Mouse (Mus musculus) intestine, embryonic 15.5 days (tissue): Measurements from ENCODE around the gene Slc38a10. TPM values are rescaled to one million over a fixed set of nuclear protein-coding genes. Genes with fewer than 3 reads are reported as not detected.

Experiments used
- ATAC-seq: fragments of 200-750 bp; cut with Nextera tagmentation; 2 replicates; pipeline ENCODE4 v1.8.0; 2017; ENCODE audit warnings: moderate TSS enrichment, moderate library complexity
- H3K27ac ChIP-seq: fragments of 300-500 bp; sonication (generic); 2 replicates; pipeline ENCODE4 v1.5.1; 2015; ENCODE audit warnings: mild to moderate bottlenecking, inconsistent platforms
- H3K27me3 ChIP-seq: fragments of 300-500 bp; sonication (generic); replicated peaks from 2 replicates; pipeline ENCODE4 v1.6.1; 2015; ENCODE audit warnings: inconsistent platforms
- H3K36me3 ChIP-seq: fragments of 300-500 bp; sonication (generic); 2 replicates; pipeline ENCODE4 v1.6.1; 2015; ENCODE audit warnings: inconsistent platforms
- H3K4me1 ChIP-seq: fragments of 300-500 bp; sonication (generic); replicated peaks from 2 replicates; pipeline ENCODE4 v1.6.1; 2015; ENCODE audit warnings: inconsistent platforms
- H3K4me2 ChIP-seq: fragments of 300-500 bp; sonication (generic); replicated peaks from 2 replicates; pipeline ENCODE4 v1.6.1; 2015; ENCODE audit warnings: mild to moderate bottlenecking, inconsistent platforms
- H3K4me3 ChIP-seq: fragments of 300-500 bp; sonication (generic); replicated peaks from 2 replicates; pipeline ENCODE4 v1.5.1; 2015; ENCODE audit warnings: inconsistent platforms
- H3K9ac ChIP-seq: fragments of 300-500 bp; sonication (generic); 2 replicates; pipeline ENCODE4 v1.6.1; 2015; ENCODE audit warnings: inconsistent platforms
- H3K9me3 ChIP-seq: fragments of 300-500 bp; sonication (generic); 2 replicates; pipeline ENCODE4 v1.6.1; 2016; ENCODE audit warnings: inconsistent platforms
- WGBS: fragments of 180-500 bp; shearing (Covaris S2); methylation state at CpG from one replicate; pipeline ENCODE4 v1.1.7; 2015; 5-methylcytosine and 5-hydroxymethylcytosine counted together
- polyA plus RNA-seq: library from polyadenylated mRNA; unstranded; fragments of >200 nt; fragmentation: Nextera tagmentation; extraction: Ambion mirVana; gene quantifications from 2 replicates; pipeline ENCODE4 v1.2.1, GENCODE M21; 2015

The Slc38a10 gene
- polyA plus RNA-seq: 81.8 and 88.2 TPM in 2 replicates

DNA sequence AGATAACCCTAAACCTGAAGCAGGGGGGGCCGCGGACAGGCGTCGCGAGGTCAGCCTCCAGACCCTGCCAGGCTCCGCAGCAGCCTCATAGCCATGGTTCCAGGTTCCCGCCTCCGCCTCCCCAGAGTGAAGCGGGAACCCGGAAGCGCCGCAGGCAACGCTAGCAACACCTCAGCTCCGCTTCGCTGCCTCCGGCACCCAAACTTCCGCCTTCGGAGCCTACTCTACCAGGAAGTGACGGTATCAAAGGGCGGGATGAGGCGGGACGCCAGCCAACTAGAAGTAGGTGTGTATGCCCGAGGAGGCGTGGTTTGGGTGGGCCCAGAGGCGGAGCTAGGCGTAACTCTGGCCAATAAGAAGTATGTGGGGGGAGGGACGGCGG, at the start of gene Slc38a10:
TSS of gene Slc38a10 (minus strand) at position 234 of the 382 bp plus-strand sequence.
- Histone ChIP-seq H3K4me2 (peak within 1 kb of the TSS; percentile 77), H3K9ac (peak within 1 kb of the TSS; percentile 78), H3K27ac (peak within 1 kb of the TSS; percentile 85), H3K4me3 (peak within 1 kb of the TSS; percentile 79), H3K27me3 (no peaks in the 10 kb centered on the region), H3K4me1 (peaks cover 9% of the 10 kb centered on the region), H3K36me3 (no peaks in the 10 kb centered on the region), H3K9me3 (no peaks in the 10 kb centered on the region)
- under 1% methylated on average over 28 of the region's 28 CpGs for WGBS
- peak; percentile 97 for ATAC-seq

GRCm38 (mm10) chr11:120200621-120201020, 49.5 kb upstream of the Slc38a10 start:
- Histone ChIP-seq H3K9ac (no peak overlapping the region), H3K27ac (no peak overlapping the region), H3K27me3 (no peaks in the 10 kb centered on the region), H3K4me3 (no peak overlapping the region), H3K36me3 (no peaks in the 10 kb centered on the region), H3K4me1 (peaks cover 8% of the 10 kb centered on the region; the same call in 1 of the 2 replicates), H3K9me3 (no peaks in the 10 kb centered on the region), H3K4me2 (no peak overlapping the region)
- WGBS: 61% methylated on average over 6 of the region's 6 CpGs
- ATAC-seq: no peak

DNA sequence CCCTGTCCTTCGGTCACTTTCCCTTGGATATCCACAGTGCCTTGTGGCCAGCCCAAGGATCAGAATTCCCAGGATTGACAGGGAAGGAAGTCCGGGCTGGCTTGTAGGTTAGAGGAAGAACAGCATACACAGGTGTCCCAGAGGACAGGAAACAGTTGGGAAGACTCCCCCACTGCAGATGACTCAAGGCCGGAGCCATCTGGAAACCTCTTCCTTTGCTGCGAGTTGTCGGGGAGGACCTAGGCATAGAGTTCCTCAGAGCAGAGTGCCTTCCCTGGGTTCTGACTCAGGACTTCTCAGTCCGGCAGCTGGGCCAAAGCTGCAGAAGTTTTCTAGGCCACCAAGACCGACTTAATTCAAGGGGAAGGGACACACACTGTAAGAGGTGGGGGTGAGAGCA, 48.6 kb upstream of the Slc38a10 start:
- no peaks in the 10 kb centered on the region for H3K27me3 ChIP-seq
- no peak overlapping the region for H3K4me3 ChIP-seq
- no peaks in the 10 kb centered on the region for H3K9me3 ChIP-seq
- H3K4me1 ChIP-seq: peaks cover 8% of the 10 kb centered on the region; the same call in 1 of the 2 replicates
- H3K9ac ChIP-seq: no peak overlapping the region
- 0 out of 2 replicates have a peak overlapping the region, but pooled peaks have one; percentile 22 for H3K27ac ChIP-seq
- 51% methylated on average over 7 of the region's 7 CpGs for WGBS
- 0 out of 2 replicates have a peak, but pooled peaks have one; percentile 26 for ATAC-seq
- no peaks in the 10 kb centered on the region for H3K36me3 ChIP-seq
- H3K4me2 ChIP-seq: no peak overlapping the region

DNA sequence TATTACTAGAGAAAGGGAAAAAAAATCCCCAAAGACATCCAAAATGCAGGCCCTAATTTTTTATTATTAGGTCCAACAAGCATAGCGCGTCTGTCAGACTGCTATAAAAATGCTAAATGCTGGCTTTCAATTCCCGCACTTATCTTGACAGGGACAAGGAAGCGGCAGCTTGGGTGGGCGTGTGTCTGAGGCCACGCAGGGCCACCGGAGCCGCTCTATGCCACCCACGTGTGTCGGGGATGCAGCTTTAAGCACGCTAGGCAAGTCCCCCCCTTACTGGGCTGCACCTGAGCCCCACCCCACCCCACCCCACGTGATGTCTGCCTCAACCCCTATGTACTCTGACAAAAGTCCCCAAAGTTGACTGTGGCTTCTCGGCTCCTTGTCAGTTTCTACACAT, 47.7 kb upstream of the Slc38a10 start:
- H3K27me3 ChIP-seq: no peaks in the 10 kb centered on the region
- peak; percentile 51 for ATAC-seq
- 16% methylated on average over 13 of the region's 13 CpGs for WGBS

GRCm38 (mm10) chr11:120190526-120191412, 39.6 kb upstream of the Slc38a10 start:
- Histone ChIP-seq H3K9me3 (no peaks in the 10 kb centered on the region), H3K4me2 (peak overlapping the region; percentile 79), H3K9ac (peak overlapping the region; percentile 40), H3K27ac (peak overlapping the region; percentile 85), H3K27me3 (no peaks in the 10 kb centered on the region), H3K4me1 (peaks cover 19% of the 10 kb centered on the region), H3K36me3 (no peaks in the 10 kb centered on the region), H3K4me3 (peak overlapping the region; percentile 80)
- ATAC-seq: no peak
- 35% methylated on average over 14 of the region's 14 CpGs for WGBS

More for the DNA sequence above, 47.7 kb upstream of the Slc38a10 start:
- no peak overlapping the region for H3K4me3 ChIP-seq
- H3K4me1 ChIP-seq: peaks cover 8% of the 10 kb centered on the region; the same call in 1 of the 2 replicates
- H3K9me3 ChIP-seq: no peaks in the 10 kb centered on the region
- H3K4me2 ChIP-seq: 0 out of 2 replicates have a peak overlapping the region, but pooled peaks have one; percentile 19
- H3K36me3 ChIP-seq: no peaks in the 10 kb centered on the region
- no peak overlapping the region for H3K27ac ChIP-seq
- H3K9ac ChIP-seq: no peak overlapping the region

GRCm38 (mm10) chr11:120189459-120190312, 38.5 kb upstream of the Slc38a10 start:
- peak overlapping the region; percentile 80 for H3K4me3 ChIP-seq
- H3K4me1 ChIP-seq: peaks cover 29% of the 10 kb centered on the region
- WGBS: under 1% methylated on average over 62 of the region's 68 CpGs
- peak overlapping the region; percentile 97 for H3K27ac ChIP-seq
- H3K27me3 ChIP-seq: no peaks in the 10 kb centered on the region
- H3K9me3 ChIP-seq: no peaks in the 10 kb centered on the region
- no peaks in the 10 kb centered on the region for H3K36me3 ChIP-seq
- ATAC-seq: peak; percentile 95
- peak overlapping the region; percentile 79 for H3K4me2 ChIP-seq
- peak overlapping the region; percentile 94 for H3K9ac ChIP-seq

GRCm38 (mm10) chr11:120188481-120189441, 37.6 kb upstream of the Slc38a10 start:
- no peaks in the 10 kb centered on the region for H3K9me3 ChIP-seq
- no peaks in the 10 kb centered on the region for H3K36me3 ChIP-seq
- no peak for ATAC-seq
- H3K4me2 ChIP-seq: peak overlapping the region; percentile 79
- peak overlapping the region; percentile 97 for H3K27ac ChIP-seq
- peaks cover 38% of the 10 kb centered on the region for H3K4me1 ChIP-seq
- no peaks in the 10 kb centered on the region for H3K27me3 ChIP-seq
- H3K4me3 ChIP-seq: peak overlapping the region; percentile 80
- WGBS: under 1% methylated on average over 41 of the region's 41 CpGs
- peak overlapping the region; percentile 94 for H3K9ac ChIP-seq

GRCm38 (mm10) chr11:120188102-120188480, 36.9 kb upstream of the Slc38a10 start:
- Histone ChIP-seq H3K27me3 (no peaks in the 10 kb centered on the region), H3K9me3 (no peaks in the 10 kb centered on the region), H3K36me3 (no peaks in the 10 kb centered on the region), H3K4me3 (peak overlapping the region; percentile 80), H3K9ac (peak overlapping the region; percentile 94), H3K4me2 (peak overlapping the region; percentile 79), H3K4me1 (peaks cover 45% of the 10 kb centered on the region), H3K27ac (peak overlapping the region; percentile 97; the same call in 1 of the 2 replicates)
- no peak for ATAC-seq
- whole genome bisulfite sequencing: under 1% methylated on average over 24 of the region's 24 CpGs

DNA sequence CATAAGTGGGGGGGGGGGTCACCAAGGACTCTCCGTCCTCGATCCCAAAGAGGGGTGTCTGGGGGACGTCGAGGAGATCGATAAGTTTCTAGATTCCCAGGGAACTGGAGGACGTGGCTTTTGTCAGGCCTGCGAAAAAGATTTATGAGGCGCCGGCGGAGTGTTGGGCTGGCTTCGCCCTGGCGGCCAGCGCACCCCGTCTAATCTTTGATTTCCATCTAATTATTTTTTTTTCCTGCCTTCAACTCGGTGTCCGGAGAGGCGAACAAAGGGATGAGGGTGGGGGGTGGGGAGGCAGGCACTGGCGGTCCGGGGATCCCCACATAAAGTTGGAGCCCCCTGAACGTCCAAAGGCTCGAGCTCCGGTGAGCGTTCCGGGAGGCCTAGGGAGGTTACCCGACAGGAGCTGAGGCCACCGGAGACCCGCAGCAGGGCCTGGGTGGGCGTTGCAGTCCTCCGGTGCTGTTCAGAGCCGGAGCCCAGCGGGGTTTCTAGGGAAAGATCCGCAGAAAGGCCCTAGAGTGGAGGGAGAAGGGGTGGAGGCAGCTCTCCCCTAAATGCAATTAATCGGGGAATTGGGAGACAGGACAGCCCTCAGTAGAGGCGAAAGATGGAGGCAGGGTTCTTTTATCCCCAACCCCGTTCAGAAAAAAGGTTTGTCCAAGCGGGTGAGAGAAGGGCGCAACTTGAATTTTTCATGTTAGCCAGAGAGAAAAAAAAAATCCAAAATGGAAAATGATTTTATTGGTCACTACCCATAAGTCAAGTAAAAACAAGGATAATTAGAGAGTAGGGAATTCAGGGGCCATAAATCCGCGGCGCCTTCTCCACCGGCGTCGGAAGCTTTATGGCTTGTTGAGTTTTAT, 36.3 kb upstream of the Slc38a10 start:
- H3K9me3 ChIP-seq: no peaks in the 10 kb centered on the region
- H3K27ac ChIP-seq: peak overlapping the region; percentile 72
- peak overlapping the region; percentile 79 for H3K4me2 ChIP-seq
- H3K9ac ChIP-seq: peak overlapping the region; percentile 94
- H3K4me1 ChIP-seq: peaks cover 50% of the 10 kb centered on the region
- peak overlapping the region; percentile 80 for H3K4me3 ChIP-seq
- no peaks in the 10 kb centered on the region for H3K36me3 ChIP-seq
- WGBS: under 1% methylated on average over 43 of the region's 43 CpGs
- no peak for ATAC-seq
- H3K27me3 ChIP-seq: no peaks in the 10 kb centered on the region

DNA sequence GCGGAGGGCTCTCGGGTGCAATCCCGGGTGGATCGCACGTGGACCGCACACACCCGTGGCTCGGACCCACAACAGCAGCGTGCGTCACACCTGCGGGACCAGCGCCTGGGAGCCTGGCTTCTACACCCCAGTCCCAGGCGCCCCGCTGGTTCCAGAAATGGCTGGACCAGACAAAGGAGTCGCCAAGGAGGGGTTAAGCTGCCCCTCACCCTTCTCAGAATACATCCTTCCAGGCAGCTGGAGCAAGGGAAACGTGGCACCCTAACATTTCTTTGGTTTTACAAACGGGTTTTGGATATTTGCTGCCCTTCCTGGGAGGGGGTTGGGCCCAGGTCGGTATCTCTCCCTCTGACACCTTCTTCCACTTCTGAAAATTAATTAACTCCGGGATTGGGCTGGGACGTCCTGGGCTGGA, 35.7 kb upstream of the Slc38a10 start:
- no peaks in the 10 kb centered on the region for H3K27me3 ChIP-seq
- H3K4me1 ChIP-seq: peaks cover 52% of the 10 kb centered on the region
- peak overlapping the region; percentile 94 for H3K9ac ChIP-seq
- H3K4me2 ChIP-seq: peak overlapping the region; percentile 79
- no peaks in the 10 kb centered on the region for H3K36me3 ChIP-seq
- H3K9me3 ChIP-seq: no peaks in the 10 kb centered on the region
- WGBS: 2% methylated on average over 20 of the region's 20 CpGs
- ATAC-seq: no peak
- peak overlapping the region; percentile 72 for H3K27ac ChIP-seq
- peak overlapping the region; percentile 80 for H3K4me3 ChIP-seq
